Mouse (Mus musculus) lung, adult 18-20 months (tissue): ENCODE results near the gene Ppp1cc.

Experiments
- DNase-seq, 2 experiments: peaks; one replicate each; pipeline ENCODE4 v3.0.0; 2022; ENCODE audit warnings: mixed read lengths in 2 of 2

The Ppp1cc gene

DNA sequence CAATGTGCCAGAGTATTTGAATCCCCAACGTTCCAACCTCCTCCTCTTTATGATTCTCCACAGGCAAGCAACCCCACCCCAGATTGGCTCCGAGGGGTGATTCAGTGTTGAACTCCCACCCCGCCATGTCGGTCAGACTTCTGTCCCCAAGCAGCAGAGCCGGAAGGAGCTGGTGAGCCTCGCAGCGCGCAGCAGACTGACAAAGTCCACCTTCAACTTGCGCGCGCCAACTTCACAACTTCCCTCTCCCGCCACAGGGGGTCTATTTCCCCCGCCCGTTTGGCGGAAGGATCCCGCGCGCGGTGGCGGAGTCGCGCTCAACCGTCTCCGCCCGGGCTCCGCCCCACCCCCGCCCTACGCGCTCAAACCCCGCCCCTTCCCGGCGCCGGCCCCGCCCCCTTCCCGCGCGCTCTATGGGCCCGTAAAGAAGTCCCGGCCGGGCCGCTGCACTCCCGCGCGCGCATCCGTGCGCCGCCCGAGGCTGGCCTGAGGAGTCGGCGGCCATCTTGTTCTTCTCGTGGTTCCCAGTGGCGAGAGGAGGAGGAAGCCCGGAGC lies at the start of gene Ppp1cc:
TSS of gene Ppp1cc (plus strand) at position 452 of the 555 bp plus-strand sequence.
- peak; percentile 91 to 93 for DNase-seq

GRCm38 (mm10) chr5:122109325-122110060 lies 48.6 kb upstream of the Ppp1cc start:
- DNase-seq = no peak

DNA sequence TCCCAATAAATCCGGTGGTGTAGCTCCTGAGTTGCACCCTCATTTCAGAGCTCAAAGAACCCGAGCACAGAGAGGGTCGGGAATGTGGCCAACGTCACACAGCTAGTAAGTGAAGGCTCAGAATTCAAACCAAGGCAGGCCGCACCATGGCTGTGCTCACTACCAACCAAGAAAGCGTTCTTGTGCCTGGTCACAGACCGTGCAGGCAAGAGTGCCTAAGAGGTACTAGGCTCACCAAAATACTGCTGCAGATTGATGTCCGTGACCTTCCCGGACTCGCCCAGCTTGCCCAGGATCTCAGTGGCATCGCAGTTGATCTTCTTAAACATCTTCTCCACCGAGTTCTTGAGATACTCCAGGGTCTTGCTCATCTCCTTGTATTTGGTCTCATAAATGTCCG lies 47.5 kb upstream of the Ppp1cc start:
- no peak for DNase-seq

DNA sequence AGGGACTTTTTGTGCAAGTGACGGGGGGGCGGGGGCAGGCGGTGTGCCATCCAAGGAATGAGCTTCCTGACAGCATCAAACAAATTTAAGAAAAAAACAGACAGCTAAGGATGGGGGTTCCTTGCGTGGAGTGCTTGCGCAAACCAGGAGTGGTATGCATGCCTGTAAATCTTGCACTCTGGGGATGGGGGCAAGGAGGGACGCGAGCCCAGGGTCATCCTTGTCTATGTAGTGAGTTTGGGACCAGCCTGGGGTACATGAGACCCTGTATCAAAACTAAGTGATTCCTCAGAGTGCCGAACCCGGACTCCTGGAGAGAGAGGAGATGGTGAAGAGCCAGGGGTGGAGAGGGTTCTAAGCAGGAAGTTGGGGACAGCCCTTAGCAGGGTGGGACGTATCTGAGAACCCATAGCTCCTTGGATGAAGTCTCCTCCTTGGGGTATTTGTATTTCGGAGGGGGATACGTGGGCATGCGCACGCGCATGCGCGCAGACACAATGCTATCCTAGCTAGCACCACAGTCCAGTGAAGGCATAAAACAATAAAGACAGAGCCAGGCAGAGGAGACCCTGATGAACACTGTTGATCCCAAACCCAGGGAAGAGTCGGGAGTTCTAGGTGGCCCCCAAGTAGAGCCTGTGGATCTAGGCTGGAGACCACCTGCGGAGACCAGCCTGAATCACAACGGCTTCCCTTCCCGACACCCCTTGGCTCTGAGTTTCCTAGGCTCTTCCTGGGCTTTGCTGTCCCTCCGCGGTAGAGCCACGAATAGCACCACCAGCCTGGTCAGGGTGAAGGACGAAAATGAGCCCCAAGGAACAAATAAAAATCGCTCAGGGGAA lies 46.8 kb upstream of the Ppp1cc start:
- DNase-seq = no peak

DNA sequence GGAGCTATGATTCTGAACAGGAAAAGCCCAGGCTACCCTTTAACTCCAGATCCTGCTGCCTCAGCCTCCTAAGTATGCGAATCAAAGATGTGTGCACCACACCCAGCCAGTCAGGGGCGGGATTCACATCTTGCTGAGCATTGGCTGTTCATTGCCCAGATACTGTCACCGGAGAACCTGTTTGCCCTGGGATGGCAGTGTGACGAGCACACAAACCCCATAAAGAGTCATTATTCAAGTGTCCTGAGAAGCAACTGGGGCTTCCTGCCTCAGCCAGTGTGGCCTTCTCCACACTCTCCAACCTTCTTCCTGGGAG lies 46.2 kb upstream of the Ppp1cc start:
- DNase-seq = no peak

GRCm38 (mm10) chr5:122113450-122113849 lies 44.6 kb upstream of the Ppp1cc start:
- DNase-seq = no peak

- peak; percentile 47 to 49 for DNase-seq
These were observed 43.9 kb upstream of the Ppp1cc start for GRCm38 (mm10) chr5:122114176-122114575.

DNA sequence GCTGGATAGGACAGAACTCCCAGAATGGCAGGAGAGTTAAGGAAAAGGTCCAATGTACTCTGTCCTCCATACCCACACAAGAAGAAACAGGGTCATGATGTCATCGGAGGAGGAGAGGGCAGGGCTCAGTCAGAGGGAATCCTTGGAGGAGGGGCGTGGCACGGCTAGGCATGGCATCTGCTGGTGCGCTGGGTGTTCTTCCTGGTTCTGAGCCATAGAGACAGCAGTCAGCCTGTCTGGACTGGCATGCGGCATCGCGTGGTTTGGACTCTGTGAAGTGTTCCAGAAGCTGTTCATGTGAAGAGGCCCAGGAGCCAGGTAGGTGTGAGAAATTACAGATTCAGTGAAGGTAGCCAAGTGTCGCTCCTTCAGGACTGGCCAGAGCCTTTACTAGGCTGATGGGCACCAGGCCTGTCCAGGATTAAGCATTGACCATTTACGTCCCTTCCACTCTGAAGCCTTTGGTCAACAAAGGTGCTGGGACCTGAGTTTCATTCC lies 42.8 kb upstream of the Ppp1cc start:
- DNase-seq = no peak

DNA sequence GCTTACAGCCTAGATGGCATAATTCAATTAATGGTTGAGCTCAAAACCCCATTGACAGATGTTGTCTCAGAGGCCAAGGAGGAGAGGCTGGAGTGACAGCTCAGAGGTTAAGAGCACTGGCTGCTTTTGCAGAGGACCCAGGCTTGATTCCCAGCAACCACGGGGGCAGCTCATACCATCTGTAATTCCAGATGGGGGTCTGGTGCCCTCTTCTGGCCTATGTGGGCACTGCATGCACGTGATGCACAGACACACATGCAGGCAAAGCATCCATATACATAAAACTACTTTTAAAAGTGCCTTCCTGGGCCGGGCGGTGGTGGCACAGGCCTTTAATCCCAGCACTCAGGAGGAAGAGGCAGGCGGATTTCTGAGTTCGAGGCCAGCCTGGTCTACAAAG lies 41.8 kb upstream of the Ppp1cc start:
- DNase-seq = no peak

DNA sequence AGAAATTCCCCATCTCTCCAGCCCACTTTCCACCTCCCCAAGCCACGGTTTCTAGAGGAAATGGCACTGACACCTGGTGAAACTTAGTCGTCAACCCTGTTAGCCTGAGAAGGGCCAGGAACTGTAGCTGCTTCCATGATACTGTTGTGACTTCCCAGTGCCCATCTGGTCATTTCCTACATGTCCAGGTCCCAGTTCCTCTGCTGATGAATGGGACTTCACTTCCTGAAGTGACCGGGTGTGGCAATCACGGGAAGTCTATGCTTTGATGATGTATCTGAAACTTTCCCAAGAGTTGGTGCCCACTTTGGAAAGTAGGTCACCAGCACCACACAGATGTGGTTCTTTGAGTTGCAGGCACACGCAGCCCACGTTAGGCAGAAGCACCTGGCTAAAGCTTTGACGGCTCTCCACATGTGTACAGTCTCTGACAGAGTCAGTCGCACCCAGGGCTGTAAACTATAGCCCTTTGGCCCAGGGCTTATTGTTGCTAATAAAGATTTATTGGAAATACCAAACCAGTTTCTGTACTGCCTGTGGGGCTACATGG lies 32.8 kb upstream of the Ppp1cc start:
- no peak for DNase-seq

GRCm38 (mm10) chr5:122129068-122129655 lies 28.9 kb upstream of the Ppp1cc start:
- DNase-seq = peak in 1 of 2 experiments; percentile 75

GRCm38 (mm10) chr5:122130341-122130998 lies 27.6 kb upstream of the Ppp1cc start:
- DNase-seq = no peak

GRCm38 (mm10) chr5:122131076-122132051 lies 26.7 kb upstream of the Ppp1cc start:
- peak; percentile 86 to 88 for DNase-seq

GRCm38 (mm10) chr5:122132167-122133049 lies 25.7 kb upstream of the Ppp1cc start:
- peak in 1 of 2 experiments; percentile 16 for DNase-seq

DNA sequence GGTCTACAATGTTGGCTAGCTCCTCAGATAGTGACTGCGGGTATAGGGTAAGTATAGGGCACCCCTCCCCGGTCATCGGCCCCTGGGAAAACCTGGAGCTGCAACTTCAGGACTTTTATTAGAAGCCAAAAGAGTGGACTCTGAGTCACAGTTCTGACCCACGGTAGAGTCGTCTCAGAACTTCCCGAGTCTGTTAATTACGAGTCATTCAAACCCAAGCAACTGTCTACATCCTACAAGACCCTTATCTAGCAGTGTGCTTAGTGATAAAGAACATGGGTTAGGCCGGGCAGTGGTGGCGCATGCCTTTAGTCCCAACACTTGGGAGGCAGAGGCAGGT lies 25.1 kb upstream of the Ppp1cc start:
- DNase-seq = no peak

- DNase-seq = no peak
These were observed 23.4 kb upstream of the Ppp1cc start for GRCm38 (mm10) chr5:122134395-122135289.

DNA sequence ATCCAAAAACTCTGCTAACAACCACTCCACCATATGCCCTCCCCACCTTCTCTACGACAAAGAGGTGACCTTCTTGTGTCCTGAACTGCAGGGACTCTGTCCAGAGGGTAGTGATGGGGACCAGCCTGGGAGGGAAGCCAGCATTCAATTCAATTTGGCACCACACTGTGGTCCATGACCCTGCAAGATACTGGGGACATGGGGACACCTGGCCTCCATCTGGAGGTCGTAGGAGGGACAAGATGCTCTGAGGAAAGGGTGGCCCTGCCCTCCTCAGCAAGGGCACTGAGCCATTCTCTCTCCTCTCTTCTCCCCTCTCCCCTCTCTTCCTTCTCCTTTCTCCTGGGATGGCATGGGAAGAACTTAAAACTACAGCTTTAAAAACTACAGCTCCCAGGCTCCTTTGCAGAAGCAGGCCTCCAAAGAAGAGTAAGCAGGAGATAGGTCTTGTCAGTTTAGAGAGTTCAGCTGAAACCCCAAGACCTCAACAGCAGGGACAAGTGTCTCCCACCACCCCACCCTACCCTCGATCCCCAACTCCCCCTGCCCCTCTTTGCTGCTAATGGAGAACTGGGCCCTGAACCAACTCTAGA lies 22.7 kb upstream of the Ppp1cc start:
- DNase-seq = no peak

- peak; percentile 64 to 68 for DNase-seq
These were observed 21.3 kb upstream of the Ppp1cc start for GRCm38 (mm10) chr5:122136508-122137408.
